Mouse (Mus musculus): Measurements from ENCODE around the gene Cnpy2. TPM values are rescaled to one million over a fixed set of nuclear protein-coding genes. Genes with fewer than 3 reads are reported as not detected.
A peak's percentile ranks its signal among the peaks of the same experiment; 100 is the strongest.

Cnpy2 gene
- total and polyA plus RNA-seq, 2 experiments: 72.0 to 107 TPM

DNA sequence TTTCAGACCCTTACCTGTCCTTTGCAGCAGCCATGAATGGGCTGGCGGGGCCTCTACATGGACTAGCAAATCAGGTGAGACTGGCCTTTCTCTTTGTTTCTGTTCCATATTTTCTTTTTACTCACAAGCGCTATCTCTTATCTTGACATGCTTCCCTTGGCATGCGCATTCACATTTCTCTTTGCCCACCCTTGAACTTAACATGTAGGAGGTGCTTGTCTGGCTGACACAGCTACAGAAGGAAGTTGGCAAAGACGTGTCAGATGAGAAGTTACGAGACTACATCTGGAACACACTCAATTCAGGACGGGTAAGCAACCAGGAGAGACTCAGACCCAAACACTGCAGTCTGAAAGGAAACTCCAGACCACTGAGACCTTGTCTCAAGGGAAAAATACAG, 37.0 kb downstream of the Cnpy2 start:
- H3K36me3 ChIP-seq (ENCODE audit: control insufficient read depth, insufficient read depth, low read length): peaks cover 62% of the 10 kb centered on the region
- no peaks in the 10 kb centered on the region for H3K4me1 ChIP-seq (ENCODE audit: control insufficient read depth, insufficient read depth, low read length)
- TF ChIP-seq POLR2A (IDR thresholded peaks at IDR 0.05; ENCODE audit: extremely low read depth, insufficient read depth, low read length) (no peak), CTCF (IDR thresholded peaks at IDR 0.05; ENCODE audit: low read depth, low read length) (no peak)
- 69% methylated on average over 6 of the region's 6 CpGs for WGBS
- H3K27me3 ChIP-seq (ENCODE audit: control insufficient read depth, insufficient read depth, low read length): no peaks in the 10 kb centered on the region
- no peak overlapping the region for H3K9ac ChIP-seq (ENCODE audit: low read depth, low read length)
- DNase-seq (ENCODE audit: extremely low read depth, low read depth, low spot score): no peak
- H3K27ac ChIP-seq (replicated peaks; ENCODE audit: insufficient read depth, low read depth, low read length): no peak overlapping the region
- no peaks in the 10 kb centered on the region; the same call in 1 of the 2 replicates for H3K79me2 ChIP-seq (ENCODE audit: control insufficient read depth, insufficient read depth, low read length)
- H3K4me3 ChIP-seq (ENCODE audit: insufficient read depth, low read depth, low read length): no peak overlapping the region

- Histone ChIP-seq H3K4me1 (ENCODE audit: control insufficient read depth, insufficient read depth, low read length) (0 out of 2 replicates have a peak, but pooled peaks cover 1% of the 10 kb centered on the region), H3K79me2 (ENCODE audit: control insufficient read depth, insufficient read depth, low read length) (peaks cover 2% of the 10 kb centered on the region; the same call in 1 of the 2 replicates), H3K27me3 (ENCODE audit: control insufficient read depth, insufficient read depth, low read length) (no peaks in the 10 kb centered on the region), H3K36me3 (ENCODE audit: control insufficient read depth, insufficient read depth, low read length) (peaks cover 53% of the 10 kb centered on the region), H3K4me3 (ENCODE audit: insufficient read depth, low read depth, low read length) (no peak overlapping the region), H3K9ac (ENCODE audit: low read depth, low read length) (no peak overlapping the region), H3K27ac (replicated peaks; ENCODE audit: insufficient read depth, low read depth, low read length) (no peak overlapping the region)
- WGBS: 87% methylated on average over 6 of the region's 6 CpGs
- TF ChIP-seq POLR2A (IDR thresholded peaks at IDR 0.05; ENCODE audit: extremely low read depth, insufficient read depth, low read length) (no peak), CTCF (IDR thresholded peaks at IDR 0.05; ENCODE audit: low read depth, low read length) (no peak)
- no peak for DNase-seq (ENCODE audit: extremely low read depth, low read depth, low spot score)
Measured at GRCm38 (mm10) chr10:128361836-128362235, 39.6 kb downstream of the Cnpy2 start.

GRCm38 (mm10) chr10:128362568-128362967, 40.3 kb downstream of the Cnpy2 start:
- Histone ChIP-seq H3K79me2 (ENCODE audit: control insufficient read depth, insufficient read depth, low read length) (peaks cover 5% of the 10 kb centered on the region; the same call in 1 of the 2 replicates), H3K36me3 (ENCODE audit: control insufficient read depth, insufficient read depth, low read length) (peaks cover 48% of the 10 kb centered on the region), H3K9ac (ENCODE audit: low read depth, low read length) (no peak overlapping the region), H3K27me3 (ENCODE audit: control insufficient read depth, insufficient read depth, low read length) (no peaks in the 10 kb centered on the region), H3K4me1 (ENCODE audit: control insufficient read depth, insufficient read depth, low read length) (peaks cover 3% of the 10 kb centered on the region; the same call in 1 of the 2 replicates), H3K4me3 (ENCODE audit: insufficient read depth, low read depth, low read length) (no peak overlapping the region), H3K27ac (replicated peaks; ENCODE audit: insufficient read depth, low read depth, low read length) (peak overlapping the region; percentile 54; the same call in 1 of the 2 replicates)
- 64% methylated on average over 3 of the region's 3 CpGs for WGBS
- TF ChIP-seq POLR2A (IDR thresholded peaks at IDR 0.05; ENCODE audit: extremely low read depth, insufficient read depth, low read length): no peak
- TF ChIP-seq CTCF (IDR thresholded peaks at IDR 0.05; ENCODE audit: low read depth, low read length): peak; percentile 17; the same call in 1 of the 2 replicates
- DNase-seq (ENCODE audit: extremely low read depth, low read depth, low spot score): no peak

GRCm38 (mm10) chr10:128367899-128368401, 45.7 kb downstream of the Cnpy2 start:
- TF ChIP-seq POLR2A (IDR thresholded peaks at IDR 0.05; ENCODE audit: extremely low read depth, insufficient read depth, low read length): no peak
- H3K4me3 ChIP-seq (ENCODE audit: insufficient read depth, low read depth, low read length): peak overlapping the region; percentile 86
- DNase-seq (ENCODE audit: extremely low read depth, low read depth, low spot score): peak; percentile 93
- H3K27me3 ChIP-seq (ENCODE audit: control insufficient read depth, insufficient read depth, low read length): no peaks in the 10 kb centered on the region
- H3K4me1 ChIP-seq (ENCODE audit: control insufficient read depth, insufficient read depth, low read length): peaks cover 13% of the 10 kb centered on the region
- H3K9ac ChIP-seq (ENCODE audit: low read depth, low read length): peak overlapping the region; percentile 89
- H3K36me3 ChIP-seq (ENCODE audit: control insufficient read depth, insufficient read depth, low read length): peaks cover 10% of the 10 kb centered on the region
- 14% methylated on average over 19 of the region's 19 CpGs for WGBS
- H3K27ac ChIP-seq (replicated peaks; ENCODE audit: insufficient read depth, low read depth, low read length): peak overlapping the region; percentile 84
- H3K79me2 ChIP-seq (ENCODE audit: control insufficient read depth, insufficient read depth, low read length): peaks cover 5% of the 10 kb centered on the region; the same call in 1 of the 2 replicates

- Histone ChIP-seq H3K9ac (ENCODE audit: low read depth, low read length) (peak within 1 kb of the TSS; percentile 89), H3K4me3 (ENCODE audit: insufficient read depth, low read depth, low read length) (peak within 1 kb of the TSS; percentile 86), H3K27ac (replicated peaks; ENCODE audit: insufficient read depth, low read depth, low read length) (peak within 1 kb of the TSS; percentile 84), H3K27me3 (ENCODE audit: control insufficient read depth, insufficient read depth, low read length) (no peaks in the 10 kb centered on the region), H3K4me1 (ENCODE audit: control insufficient read depth, insufficient read depth, low read length) (peaks cover 13% of the 10 kb centered on the region), H3K36me3 (ENCODE audit: control insufficient read depth, insufficient read depth, low read length) (peaks cover 3% of the 10 kb centered on the region; the same call in 1 of the 2 replicates), H3K79me2 (ENCODE audit: control insufficient read depth, insufficient read depth, low read length) (peaks cover 5% of the 10 kb centered on the region; the same call in 1 of the 2 replicates)
- DNase-seq (ENCODE audit: extremely low read depth, low read depth, low spot score): peak; percentile 88
- under 1% methylated on average over 86 of the region's 87 CpGs for WGBS
- TF ChIP-seq CTCF (IDR thresholded peaks at IDR 0.05; ENCODE audit: low read depth, low read length) (no peak), POLR2A (IDR thresholded peaks at IDR 0.05; ENCODE audit: extremely low read depth, insufficient read depth, low read length) (peak; percentile 54; the same call in 1 of the 2 replicates)
Measured at GRCm38 (mm10) chr10:128368402-128369217, 46.4 kb downstream of the Cnpy2 start, which contains the start of gene Coq10a. Gene Coq10a (minus strand): TSS chr10:128368997.
